Mouse (Mus musculus) embryo, embryonic 9.5 days (tissue): ENCODE measurements at regions not wholly inside any gene's neighbourhood (a gene's known extent, or its start where the extent isn't known, plus 50 kb on each side); places are given as distances from the start of the nearest gene placed in this dataset.
A peak's percentile ranks its signal among the peaks of the same experiment; 100 is the strongest.

ENCODE experiments used
- DNase-seq: peaks from one replicate; pipeline ENCODE4 v3.0.0-alpha.2; 2017; ENCODE audit errors: extremely low spot score

DNA sequence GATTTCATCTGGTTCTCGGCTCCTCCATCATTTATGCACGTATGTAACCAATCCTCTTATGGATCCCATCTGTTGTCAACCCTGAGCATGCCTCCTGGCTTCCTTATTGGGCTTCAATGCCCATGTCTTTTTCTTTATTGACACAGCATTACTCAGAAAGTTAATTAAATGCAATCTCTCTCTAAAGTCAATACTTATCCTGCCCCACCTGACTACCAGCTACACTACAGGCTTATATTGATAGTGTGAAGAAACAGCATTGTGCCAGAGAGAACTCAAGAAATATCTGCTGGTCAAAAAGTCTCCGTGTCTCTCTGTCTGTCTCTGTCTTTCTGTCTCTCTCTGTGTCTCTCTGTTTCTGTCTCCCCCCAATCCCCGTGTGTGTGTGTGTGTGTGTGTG, 194.7 kb upstream of the Rfx3 start:
- no peak for DNase-seq

DNA sequence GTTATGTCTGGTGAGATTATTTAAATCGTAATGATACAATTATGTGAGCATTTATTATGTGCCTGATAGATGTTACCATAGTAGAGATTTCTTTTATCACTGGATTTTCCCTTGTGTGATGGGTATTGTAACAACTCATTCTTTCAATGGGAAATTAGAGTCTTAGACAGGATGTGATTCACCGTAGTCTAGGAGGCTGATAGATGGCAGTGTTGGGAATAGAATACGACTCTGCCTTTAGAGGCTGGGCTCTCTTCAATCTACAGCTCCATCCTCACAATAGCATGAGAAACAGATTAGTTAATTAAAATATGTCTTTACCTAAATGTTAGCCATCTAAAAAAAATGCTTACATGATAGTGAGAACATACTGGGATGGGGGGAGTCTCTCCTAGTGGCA, 192.8 kb upstream of the Rfx3 start:
- DNase-seq, result no peak

DNA sequence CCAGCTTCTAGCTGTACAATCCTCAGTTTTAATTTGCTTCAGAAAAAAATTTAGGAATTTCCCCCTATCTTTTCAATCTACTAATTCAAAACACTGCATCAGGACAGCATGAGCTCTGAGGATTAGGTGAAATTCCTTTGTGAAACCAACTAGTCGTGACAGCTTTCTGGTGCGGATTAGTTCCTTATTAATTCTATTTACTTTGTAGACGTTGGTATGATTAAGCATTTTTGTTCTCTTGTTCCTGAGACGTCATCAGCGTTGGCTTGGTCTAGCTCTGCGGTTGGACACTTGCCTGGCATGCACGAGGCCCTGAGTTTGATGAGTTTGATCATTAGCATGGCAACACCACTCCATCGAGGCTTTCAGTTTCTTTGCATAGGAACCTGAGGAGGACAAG, 188.4 kb upstream of the Rfx3 start:
- DNase-seq, result no peak

DNA sequence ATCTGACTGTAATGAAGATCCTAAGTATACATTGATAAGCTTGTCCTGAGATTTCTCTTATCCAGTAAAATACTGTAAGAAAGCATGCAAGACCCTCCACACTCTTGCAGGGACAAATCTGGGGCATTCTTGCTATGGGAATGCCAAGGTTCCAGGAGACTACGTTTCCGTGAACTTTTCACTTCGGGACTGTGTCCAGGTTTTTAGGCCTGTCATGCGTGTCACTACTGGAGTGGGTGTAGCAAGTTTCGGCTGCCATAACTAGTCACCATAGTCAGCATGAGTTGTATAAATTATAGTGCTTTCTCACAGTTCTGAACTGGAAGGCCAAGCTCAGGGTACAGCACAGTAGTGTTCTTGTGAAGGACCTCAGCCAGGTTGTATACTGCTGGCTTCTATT, 185.9 kb upstream of the Rfx3 start:
- DNase-seq, result no peak

DNA sequence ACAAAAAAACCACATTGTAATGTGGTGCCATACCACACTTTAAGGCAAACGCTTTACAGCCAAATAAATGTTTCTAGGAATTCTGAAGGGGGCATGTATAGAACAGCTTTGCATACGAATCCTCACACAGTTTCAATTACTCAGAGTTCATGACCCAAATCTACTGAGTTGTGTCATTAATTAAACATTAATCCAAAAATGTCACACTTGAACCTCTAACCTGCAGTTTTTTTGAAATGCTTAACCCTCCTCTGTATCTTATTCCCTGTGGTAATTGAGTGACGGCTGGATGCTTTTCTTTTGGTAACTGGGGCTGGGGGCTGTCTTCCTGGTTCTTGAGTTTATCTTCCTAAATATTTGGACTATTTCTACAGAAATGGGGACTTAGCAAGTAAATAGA, 181.3 kb upstream of the Rfx3 start:
- no peak for DNase-seq

DNA sequence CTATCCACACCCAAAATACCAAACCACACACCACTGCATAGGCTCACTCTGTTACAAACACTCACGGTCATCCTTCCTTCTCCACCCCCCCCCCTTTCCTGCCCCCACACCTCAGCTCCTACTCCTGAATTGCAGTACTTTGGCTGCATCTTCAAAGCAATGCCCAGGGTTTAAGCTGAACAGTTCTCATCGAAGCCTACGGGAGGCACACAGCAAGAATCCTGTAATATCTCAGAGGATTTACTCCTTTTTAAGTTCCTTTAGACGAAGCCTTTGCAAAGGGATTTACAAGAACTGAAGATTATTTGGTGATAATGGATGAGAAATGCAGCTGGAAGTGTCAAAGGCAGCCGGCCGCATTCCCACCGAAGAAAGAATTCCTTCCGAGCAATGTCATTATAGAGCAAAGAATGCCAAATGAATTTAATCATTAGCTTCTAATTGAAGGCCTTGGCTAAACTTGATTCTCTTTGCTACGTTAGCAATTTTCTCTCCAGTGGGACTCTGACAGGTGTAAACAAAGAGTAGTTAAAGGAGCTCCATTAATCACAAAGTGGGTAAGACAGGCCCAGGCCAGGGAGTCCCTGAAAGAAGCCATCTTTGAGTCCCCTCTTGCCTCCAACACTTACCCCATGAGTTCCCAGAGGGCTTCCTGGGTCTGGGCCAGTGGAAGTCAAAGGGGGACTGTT, 180.6 kb upstream of the Rfx3 start:
- peak; percentile 19 for DNase-seq

DNA sequence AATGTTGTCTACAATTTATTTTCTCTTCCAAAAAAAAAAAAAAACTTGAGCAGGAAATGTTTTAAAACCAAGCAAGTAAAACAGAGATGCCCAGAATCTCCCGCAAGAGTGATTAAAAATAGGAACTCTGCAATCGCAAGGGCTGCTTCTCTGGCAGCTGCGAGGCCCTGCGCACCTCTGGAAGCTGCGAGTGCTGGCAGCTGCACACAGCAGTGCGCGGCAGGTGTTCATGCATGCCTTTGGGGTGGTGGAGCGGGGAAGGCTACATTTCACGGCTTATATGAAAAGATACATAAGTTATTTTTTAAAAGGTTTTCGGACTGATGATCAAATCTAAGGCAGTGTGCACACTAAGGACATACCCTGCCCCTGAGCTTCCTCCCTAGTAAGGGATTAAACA, 179.3 kb upstream of the Rfx3 start:
- no peak for DNase-seq

DNA sequence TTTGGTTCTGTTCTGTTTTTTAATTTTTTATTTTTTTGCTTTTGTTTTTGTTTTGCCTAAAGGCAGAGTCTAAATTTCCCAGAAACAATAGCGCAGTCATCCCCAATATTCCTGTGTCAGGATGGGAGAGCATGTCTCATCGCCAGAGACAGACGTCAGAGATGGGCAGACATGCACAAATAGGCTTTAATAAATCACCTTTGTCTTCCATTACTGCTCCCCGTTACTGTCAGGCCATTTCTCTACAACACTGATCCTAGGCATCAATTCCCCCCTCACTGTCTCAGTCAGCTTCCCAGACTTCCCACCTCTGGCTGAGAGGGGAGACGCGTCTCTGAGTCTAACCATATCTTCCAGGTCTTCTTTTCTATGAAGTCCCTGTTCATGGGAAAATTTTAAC, 177.4 kb upstream of the Rfx3 start:
- DNase-seq, result no peak

DNA sequence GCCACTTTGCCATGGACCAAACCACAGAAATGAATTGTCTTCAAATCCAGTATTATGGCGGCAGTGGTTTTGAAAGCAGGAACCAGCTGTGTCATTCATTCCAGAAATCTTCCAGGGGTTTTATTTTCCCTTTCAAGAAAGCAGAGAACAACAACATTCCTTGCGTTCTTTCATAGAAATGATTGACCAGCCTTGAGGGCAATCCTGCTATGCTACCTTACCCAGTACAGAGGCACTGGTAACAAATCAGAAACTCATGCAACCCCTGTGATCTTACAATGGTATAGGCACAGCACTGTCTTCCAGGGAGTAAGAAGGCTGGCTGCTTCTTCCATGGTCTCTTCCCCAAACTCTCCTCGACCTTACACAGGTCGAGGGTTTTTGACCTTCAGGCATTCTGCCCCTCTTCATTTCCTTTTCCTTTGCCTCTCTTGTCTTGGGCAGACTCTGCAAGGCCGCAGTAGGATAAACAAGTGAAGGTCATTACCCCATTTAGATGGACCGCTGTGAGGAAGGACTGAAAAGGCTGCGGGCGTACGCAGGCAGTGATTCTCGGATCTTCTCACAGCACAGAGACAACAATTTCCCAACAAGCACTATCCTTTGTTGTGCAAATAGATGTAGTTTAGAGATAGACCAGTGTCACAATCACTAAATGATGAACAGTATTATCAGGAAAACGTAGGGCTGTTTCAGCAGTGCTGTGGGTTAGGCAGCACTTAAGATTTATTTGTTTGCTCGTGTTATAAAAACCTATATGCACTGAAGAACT, 171.6 kb upstream of the Rfx3 start:
- DNase-seq, result no peak

DNA sequence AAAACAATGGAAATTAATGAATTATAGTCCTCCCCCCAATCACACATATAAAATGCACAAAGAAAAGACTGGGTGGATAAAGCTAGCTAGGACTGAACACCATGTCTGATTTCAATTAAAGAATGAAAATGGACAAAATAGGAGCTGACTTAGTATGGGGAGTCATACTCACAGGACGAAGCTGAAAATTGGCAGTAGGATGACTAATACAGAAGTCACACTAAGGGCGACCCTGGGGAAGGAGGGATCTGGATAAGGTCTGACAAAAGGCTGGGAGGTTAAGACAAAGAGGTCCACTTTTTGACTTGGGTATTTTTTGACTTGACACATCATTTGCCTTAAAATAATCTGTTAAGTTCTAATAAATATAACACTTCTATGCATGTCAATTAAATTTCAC, 170.2 kb upstream of the Rfx3 start:
- no peak for DNase-seq

DNA sequence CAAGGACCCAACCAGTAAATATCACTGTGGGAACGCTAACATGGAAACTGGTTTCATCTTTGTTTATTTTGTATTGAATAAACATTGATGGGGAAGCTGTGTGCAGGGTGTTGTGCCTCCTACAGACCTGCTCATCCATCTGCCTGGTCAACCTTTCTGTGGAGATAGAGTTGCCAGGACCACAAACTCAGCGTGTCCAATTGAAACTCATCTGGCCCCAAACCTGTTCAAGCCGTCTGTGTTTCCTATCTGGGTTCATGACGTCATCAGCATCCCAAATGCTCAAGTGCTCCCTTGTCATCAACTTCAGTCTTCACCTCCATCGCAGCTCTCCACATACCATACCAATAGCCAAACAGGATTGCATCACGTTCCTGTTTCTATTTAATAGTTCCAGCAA, 167.1 kb upstream of the Rfx3 start:
- no peak for DNase-seq

DNA sequence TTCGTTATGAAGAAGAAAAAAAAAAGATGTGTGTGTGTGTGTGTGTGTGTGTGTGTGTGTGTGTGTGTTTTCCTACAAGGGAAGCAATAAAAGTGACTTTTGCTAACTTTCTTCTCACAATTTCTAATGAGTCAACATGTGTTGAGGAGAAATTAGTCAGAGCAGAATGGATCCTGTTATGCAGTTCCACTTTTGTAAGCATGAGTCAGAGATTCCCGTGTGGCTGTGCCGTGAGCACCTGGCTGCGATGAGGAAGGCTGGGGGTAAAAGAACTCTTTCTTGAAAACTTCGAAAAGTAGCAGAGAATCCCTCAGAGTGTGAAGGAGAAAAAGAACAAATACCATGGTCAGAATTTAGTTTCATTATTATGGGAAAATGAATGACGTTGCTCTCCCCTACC, 165.9 kb upstream of the Rfx3 start:
- DNase-seq, result no peak

DNA sequence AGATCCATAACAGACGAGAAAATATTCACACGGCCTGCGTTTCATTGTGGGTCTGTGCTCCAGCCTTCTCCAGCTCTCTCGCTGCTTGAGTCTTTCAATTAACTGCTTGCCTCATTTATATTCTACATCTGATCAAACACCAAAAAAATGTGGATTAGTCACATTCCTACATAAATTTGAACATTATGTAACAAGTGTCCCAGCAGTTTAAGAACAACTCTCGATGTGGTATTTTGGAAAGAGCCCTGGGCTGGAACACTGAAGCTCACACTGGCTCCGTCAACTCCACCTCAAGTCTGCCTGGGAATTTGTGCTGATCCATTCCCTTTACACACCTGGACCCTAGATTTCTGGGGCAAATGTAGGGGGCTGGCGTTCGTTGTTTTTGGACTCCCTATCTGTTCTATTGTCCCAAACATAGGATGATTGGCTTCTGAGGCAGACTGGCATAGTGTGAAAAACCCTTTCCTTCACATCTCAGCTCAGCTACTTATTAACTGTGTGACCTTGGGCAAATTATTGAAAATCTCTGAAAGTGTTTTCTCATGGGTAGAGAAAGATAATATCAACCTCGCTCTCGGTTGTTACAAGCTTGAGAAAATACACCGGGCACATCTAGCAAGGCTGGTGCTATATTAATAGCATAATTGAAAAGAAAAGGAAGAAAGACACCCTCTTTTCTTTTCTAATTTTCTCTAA, 161.0 kb upstream of the Rfx3 start:
- DNase-seq, result no peak

DNA sequence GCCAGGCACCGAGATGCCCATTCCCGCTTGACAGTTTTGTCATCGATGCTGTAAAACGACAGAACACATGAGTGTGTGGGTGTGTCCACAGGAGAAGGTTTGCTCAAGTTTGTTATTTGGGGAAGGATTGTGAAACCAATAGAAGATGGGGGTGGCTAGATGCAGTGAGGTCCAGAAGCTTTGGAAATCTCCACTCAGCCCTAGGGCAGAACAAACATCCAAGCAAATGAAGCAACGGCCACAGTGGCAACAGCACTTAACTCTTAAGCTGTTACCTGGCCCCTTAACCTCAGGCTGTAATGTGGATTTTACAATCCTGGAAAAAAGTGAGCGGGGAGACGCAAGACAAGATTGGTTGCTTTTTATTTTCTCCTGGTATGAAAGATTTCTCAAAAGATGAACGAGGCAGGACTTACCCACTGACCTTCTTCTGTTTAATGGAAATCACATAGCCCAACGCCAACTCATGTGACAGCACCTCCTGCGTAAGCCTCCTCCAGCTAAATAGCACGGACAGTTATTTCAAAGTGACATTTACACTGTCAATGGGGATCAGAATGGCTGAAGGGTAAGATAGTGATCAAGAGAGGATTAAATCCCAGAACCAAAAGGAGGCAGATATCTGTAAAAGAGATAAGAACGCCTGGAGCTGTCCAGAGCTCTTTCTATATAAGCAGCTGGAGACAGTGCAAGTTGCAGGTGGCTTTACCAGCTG, 156.6 kb upstream of the Rfx3 start:
- DNase-seq, result no peak

DNA sequence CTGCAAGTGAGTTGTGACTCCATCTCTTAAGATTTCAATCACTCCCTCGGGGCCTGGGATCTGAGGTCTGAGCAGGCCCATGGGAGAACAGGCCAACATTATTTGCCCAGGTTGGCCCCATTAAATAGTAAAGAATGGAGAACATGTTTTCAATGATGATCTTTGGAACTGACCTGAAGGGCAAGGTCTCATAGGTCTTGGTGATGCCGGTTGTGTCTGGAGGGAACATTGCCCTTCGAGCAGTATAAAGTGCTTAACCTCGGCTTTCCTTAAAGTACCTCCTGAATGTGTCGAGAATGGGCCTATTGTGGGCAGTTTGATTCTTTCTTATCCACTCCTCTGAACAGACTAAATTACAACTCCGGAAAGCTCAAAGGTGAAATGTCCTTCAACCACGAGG, 155.7 kb upstream of the Rfx3 start:
- DNase-seq, result no peak

DNA sequence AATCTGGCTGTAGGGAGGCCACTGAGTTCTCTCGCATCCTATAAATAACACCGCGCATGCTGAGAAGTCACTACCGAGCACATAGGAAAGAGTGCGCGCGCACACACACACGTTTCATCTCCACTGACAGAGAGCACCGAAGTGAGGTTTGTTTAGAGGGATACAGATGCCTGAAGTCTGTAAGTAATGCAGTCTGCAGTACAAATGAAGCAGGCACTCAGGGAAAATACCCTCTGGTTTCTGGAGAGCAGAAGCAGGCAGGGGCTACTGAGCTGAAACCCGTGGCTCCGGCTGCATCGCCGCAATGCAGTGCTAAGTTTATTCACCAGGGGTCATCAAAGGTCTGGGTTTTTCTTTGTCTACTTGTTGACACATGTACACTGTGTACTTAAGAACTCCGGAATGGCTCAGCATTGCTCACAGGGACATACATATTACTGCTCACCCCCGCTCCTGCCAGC, 155.0 kb upstream of the Rfx3 start:
- peak; percentile 82 for DNase-seq

DNA sequence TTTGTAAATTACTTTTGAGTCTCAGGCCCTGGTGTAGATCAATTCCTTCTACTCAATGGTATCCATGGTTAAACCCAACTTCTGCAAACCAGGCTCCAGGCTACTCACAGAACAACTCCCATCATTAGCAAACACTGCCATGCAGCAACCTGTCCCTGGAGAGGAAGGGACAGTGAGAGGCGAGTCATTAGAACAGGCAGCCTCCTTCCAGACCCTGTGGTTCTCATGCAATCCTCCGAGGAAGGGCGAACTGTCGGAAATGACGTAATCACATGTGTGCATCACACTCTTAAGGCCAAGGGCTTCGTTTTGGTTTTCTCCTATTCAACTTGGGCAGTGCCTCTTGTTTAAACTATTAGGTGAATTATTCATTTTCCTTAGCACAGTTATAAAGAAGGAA, 152.2 kb upstream of the Rfx3 start:
- no peak for DNase-seq

DNA sequence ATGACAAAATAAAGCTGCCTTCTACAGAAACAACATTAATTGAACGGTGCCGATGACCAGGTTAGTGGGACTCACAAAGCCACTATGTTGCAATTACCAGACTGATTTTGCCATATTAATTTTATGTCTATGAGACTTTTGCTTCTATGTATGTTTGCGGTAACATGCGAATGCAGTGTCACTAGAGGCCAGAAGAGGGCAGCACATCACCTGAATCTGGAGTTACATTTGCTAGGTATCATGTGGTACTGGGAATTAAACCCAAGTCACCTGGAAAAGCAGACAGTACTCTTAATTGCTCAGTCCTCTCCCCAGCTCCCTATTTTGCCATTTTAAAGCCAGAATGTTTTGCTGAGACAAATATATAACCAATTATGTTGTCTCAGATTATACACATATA, 149.6 kb upstream of the Rfx3 start:
- peak; percentile 19 for DNase-seq

DNA sequence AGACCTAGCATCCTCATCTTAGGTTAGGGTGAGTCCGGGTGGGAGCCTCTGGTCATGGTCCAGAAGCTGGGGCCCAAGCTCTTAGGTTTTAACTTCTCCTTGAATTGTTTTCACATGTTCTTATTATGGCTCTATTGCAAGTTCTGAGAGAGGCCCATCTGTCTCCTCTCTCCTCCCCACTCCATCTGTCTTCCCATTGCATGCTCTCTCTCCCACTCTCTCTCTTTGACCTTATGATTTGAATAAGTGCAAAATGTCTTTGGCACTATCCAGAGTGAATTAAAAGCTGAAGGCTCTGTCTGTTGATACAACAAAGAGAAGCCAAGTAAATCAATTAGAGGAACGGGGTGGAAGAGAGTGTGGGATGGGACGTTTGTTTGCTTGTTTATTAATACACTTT, 146.2 kb upstream of the Rfx3 start:
- no peak for DNase-seq

DNA sequence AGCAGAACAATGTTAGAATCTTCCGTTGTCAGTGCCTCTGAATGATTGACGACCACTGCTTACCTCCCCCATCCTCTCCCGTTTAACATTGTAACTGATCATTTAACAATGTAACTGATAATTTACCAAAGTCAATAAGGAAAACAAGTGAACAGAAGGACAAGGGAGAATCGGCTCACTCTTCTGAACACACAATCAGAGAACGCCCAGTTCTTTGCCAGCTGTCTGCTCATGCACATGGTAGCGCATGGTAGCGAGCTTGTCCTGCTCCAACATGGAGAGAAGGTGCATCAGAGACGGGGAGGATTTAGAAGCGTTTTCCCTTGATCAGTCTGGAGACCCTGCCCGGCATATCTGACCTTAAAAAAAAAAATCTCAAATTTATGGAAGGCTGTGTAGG, 126.6 kb upstream of the Rfx3 start:
- no peak for DNase-seq

DNA sequence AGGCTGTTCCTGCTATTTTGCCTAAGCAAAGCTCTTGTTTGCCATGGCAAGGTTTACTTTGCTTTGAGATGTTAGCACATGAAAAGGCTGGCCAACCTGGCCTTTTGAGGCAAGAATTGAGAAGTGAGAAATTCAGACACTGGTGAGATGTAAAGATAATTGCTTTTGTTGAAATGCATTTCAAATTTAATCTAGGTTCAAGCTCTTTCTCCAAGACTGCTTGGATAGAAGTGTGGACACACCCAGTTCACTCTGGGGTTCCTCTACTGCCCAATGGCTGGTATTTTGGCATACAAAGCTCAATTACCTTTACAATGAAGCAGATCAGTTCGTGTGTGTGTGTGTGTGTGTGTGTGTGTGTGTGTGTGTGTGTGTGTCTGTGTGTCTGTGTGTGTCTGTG, 123.8 kb upstream of the Rfx3 start:
- no peak for DNase-seq
